Mouse (Mus musculus) brain, embryonic 14.5 days (tissue): Measurements from ENCODE around the gene Spsb1.

Experiments
- CTCF ChIP-seq: fragments of 200-500 bp; IDR thresholded peaks from 2 replicates; pipeline ENCODE4 v1.5.1; 2012; ENCODE audit warnings: inconsistent platforms, mild to moderate bottlenecking, moderate library complexity, borderline replicate concordance; ENCODE audit not compliant: insufficient read depth, insufficient read length; ENCODE audit errors: extremely low read depth
- POLR2A ChIP-seq: fragments of 200-500 bp; IDR thresholded peaks from 2 replicates; pipeline ENCODE4 v1.6.1; 2012; ENCODE audit warnings: mild to moderate bottlenecking, inconsistent platforms, borderline replicate concordance; ENCODE audit not compliant: poor library complexity, insufficient read depth, insufficient read length, severe bottlenecking; ENCODE audit errors: extremely low read depth

DNA sequence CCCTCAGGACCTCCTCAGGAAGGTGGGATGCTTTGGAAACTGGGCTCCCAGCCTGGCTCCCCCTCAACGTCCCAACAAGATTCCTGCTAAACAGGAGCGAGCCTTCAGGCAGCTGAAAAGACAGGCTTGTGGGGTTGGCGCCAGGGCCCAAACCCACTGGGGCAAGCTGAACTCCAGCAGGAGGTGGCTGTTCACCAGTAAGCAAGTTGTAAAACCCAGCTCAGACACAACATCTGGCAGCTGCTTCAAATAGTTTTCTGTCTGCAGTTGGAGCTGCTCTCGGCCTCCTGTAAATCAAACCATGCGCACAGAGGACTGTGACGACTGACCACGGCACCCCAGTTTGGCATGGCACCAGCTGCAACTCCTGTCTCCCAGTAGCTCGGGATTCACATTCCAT, 64.3 kb downstream of the Spsb1 start:
- TF ChIP-seq POLR2A = no peak
- no peak for TF ChIP-seq CTCF
